Mouse (Mus musculus): ENCODE data around the gene Sult1a1. TPM values are rescaled to one million over a fixed set of nuclear protein-coding genes. Genes with fewer than 3 reads are reported as not detected.
"Not testable (repeated sequence)": the region's sequence is repeated elsewhere in the genome, so short reads cannot be mapped to it uniquely, and the experiment has no call there.

The Sult1a1 gene
- polyA plus RNA-seq, 1 experiment from 2014 or later, result 17.9 TPM

DNA sequence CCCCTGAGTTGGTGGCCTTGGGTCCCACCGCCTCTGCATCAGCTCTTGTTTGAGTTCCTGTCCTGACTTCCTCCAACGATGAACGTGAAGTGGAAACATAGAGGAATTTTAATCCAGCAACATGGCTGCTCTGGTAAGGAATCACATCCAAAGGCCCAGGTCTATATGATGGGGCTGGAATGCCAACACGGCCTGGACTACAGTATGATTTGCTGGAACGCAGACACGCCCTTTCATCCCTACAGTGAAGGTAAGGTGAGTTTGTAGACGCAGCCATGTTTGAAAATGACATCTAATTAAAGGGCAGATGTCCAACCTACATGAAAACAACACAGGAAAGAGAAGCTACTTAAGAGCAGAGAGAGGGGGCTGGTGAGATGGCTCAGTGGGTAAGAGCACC is 17.5 kb upstream of the Sult1a1 start:
- H3K36me3 ChIP-seq (ENCODE audit: control insufficient read depth, insufficient read depth, low read length), result peaks cover 15% of the 10 kb centered on the region
- H3K9me3 ChIP-seq (ENCODE audit: control insufficient read depth, low read length), result no peaks in the 10 kb centered on the region
- no peak overlapping the region for H3K27ac ChIP-seq (replicated peaks; ENCODE audit: low read depth, low read length)
- H3K4me2 ChIP-seq (ENCODE audit: low read depth, low read length), result no peak overlapping the region
- H3K4me3 ChIP-seq (ENCODE audit: low read depth, low read length), result no peak overlapping the region
- H3K9ac ChIP-seq (ENCODE audit: low read depth, low read length), result no peak overlapping the region
- 80% methylated on average over 7 of the region's 7 CpGs for WGBS
- 0 out of 2 replicates have a peak, but pooled peaks cover 5% of the 10 kb centered on the region for H3K4me1 ChIP-seq (ENCODE audit: control insufficient read depth, insufficient read depth, low read length)
- no peak for DNase-seq (ENCODE audit: low spot score)
- ATAC-seq (ENCODE audit: low read depth), result no peak
- H3K27me3 ChIP-seq (replicated peaks; ENCODE audit: control insufficient read depth, insufficient read depth, low read length), result no peaks in the 10 kb centered on the region

DNA sequence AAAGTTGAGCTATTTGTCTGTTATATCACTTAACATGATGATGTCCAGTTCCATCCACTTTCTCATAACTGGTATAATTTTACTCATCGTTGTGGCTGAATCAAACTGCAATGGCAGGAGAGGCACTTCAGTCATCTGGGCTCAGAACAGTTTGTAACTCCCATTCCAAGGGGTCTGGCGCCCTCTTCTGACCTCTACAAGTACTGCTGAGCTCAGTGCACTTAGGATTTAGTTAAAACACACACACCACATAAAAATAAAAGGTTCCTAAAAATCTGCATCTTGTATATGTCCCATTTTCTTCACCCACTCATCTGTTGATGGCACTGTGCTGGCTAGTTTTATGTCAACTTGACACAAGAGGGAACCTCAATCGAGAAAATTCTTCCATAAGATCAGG is 17.0 kb upstream of the Sult1a1 start:
- no peaks in the 10 kb centered on the region for H3K27me3 ChIP-seq (replicated peaks; ENCODE audit: control insufficient read depth, insufficient read depth, low read length)
- H3K4me2 ChIP-seq (ENCODE audit: low read depth, low read length), result no peak overlapping the region
- no peaks in the 10 kb centered on the region for H3K9me3 ChIP-seq (ENCODE audit: control insufficient read depth, low read length)
- DNase-seq (ENCODE audit: low spot score) (peak; percentile 87), ATAC-seq (ENCODE audit: low read depth) (no peak)
- H3K4me3 ChIP-seq (ENCODE audit: low read depth, low read length), result no peak overlapping the region
- H3K4me1 ChIP-seq (ENCODE audit: control insufficient read depth, insufficient read depth, low read length), result 0 out of 2 replicates have a peak, but pooled peaks cover 5% of the 10 kb centered on the region
- H3K9ac ChIP-seq (ENCODE audit: low read depth, low read length), result no peak overlapping the region
- 37% methylated on average over 3 of the region's 3 CpGs for WGBS
- H3K27ac ChIP-seq (replicated peaks; ENCODE audit: low read depth, low read length), result no peak overlapping the region
- peaks cover 15% of the 10 kb centered on the region for H3K36me3 ChIP-seq (ENCODE audit: control insufficient read depth, insufficient read depth, low read length)

GRCm38 (mm10) chr7:126692426-126692825 is 16.2 kb upstream of the Sult1a1 start:
- no peaks in the 10 kb centered on the region for H3K9me3 ChIP-seq (ENCODE audit: control insufficient read depth, low read length)
- no peaks in the 10 kb centered on the region for H3K27me3 ChIP-seq (replicated peaks; ENCODE audit: control insufficient read depth, insufficient read depth, low read length)
- ATAC-seq (ENCODE audit: low read depth), result no peak
- no peak overlapping the region for H3K4me3 ChIP-seq (ENCODE audit: low read depth, low read length)
- H3K9ac ChIP-seq (ENCODE audit: low read depth, low read length), result no peak overlapping the region
- no peak for DNase-seq (ENCODE audit: low spot score)
- H3K27ac ChIP-seq (replicated peaks; ENCODE audit: low read depth, low read length), result no peak overlapping the region
- peaks cover 15% of the 10 kb centered on the region for H3K36me3 ChIP-seq (ENCODE audit: control insufficient read depth, insufficient read depth, low read length)
- WGBS, result 95% methylated on average over 26 of the region's 26 CpGs
- H3K4me1 ChIP-seq (ENCODE audit: control insufficient read depth, insufficient read depth, low read length), result 0 out of 2 replicates have a peak, but pooled peaks cover 5% of the 10 kb centered on the region
- no peak overlapping the region for H3K4me2 ChIP-seq (ENCODE audit: low read depth, low read length)

DNA sequence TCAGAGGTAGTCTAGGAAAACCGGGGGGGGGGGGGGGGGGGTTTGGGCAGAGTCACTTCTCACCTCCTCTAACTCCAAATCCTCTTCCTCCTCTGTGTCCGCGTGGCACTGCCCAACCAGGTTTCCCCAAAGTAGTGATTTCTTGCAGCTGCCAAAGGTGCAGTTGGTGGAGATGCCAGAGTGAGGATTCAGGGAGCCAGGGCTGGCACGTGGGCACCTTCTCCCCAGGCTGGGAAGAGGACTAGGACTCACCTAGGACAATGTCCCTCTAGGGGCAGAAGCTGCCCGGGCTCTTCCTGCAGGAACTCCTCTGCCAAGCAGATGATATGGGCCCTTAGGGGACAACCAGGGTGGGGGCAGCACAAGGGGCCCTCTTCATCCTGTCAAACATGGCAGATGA is 15.4 kb upstream of the Sult1a1 start:
- no peak overlapping the region for H3K9ac ChIP-seq (ENCODE audit: low read depth, low read length)
- H3K4me2 ChIP-seq (ENCODE audit: low read depth, low read length), result no peak overlapping the region
- 0 out of 2 replicates have a peak, but pooled peaks cover 3% of the 10 kb centered on the region for H3K4me1 ChIP-seq (ENCODE audit: control insufficient read depth, insufficient read depth, low read length)
- no peak overlapping the region for H3K27ac ChIP-seq (replicated peaks; ENCODE audit: low read depth, low read length)
- ATAC-seq (ENCODE audit: low read depth) (no peak), DNase-seq (ENCODE audit: low spot score) (no peak)
- no peaks in the 10 kb centered on the region for H3K9me3 ChIP-seq (ENCODE audit: control insufficient read depth, low read length)
- WGBS, result 79% methylated on average over 5 of the region's 5 CpGs
- H3K27me3 ChIP-seq (replicated peaks; ENCODE audit: control insufficient read depth, insufficient read depth, low read length), result no peaks in the 10 kb centered on the region
- H3K36me3 ChIP-seq (ENCODE audit: control insufficient read depth, insufficient read depth, low read length), result peaks cover 15% of the 10 kb centered on the region
- no peak overlapping the region for H3K4me3 ChIP-seq (ENCODE audit: low read depth, low read length)

DNA sequence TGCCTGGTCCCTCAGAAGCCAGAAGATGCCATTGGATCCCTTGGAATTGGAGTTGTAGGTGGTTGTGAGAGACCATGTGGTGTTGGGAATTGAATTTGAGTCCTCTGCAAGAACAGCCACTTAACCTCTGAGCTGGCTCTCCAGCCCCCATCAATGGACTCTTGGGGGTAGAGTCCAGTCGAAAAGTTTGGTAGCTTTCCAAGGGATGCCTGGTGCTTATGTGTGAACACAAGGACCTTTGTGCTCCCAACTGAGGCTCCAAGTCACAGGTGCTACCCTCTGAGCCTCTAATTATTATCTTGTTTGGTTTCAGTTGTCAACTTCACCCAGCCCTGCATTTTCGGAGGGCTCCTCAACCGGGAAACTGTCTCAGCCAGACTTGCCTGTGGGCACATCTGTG is 14.5 kb upstream of the Sult1a1 start:
- ATAC-seq (ENCODE audit: low read depth), result no peak
- Histone ChIP-seq H3K27ac (replicated peaks; ENCODE audit: low read depth, low read length) (no peak overlapping the region), H3K4me1 (ENCODE audit: control insufficient read depth, insufficient read depth, low read length) (no peaks in the 10 kb centered on the region), H3K4me3 (ENCODE audit: low read depth, low read length) (no peak overlapping the region), H3K9ac (ENCODE audit: low read depth, low read length) (no peak overlapping the region), H3K36me3 (ENCODE audit: control insufficient read depth, insufficient read depth, low read length) (peaks cover 15% of the 10 kb centered on the region), H3K4me2 (ENCODE audit: low read depth, low read length) (no peak overlapping the region), H3K27me3 (replicated peaks; ENCODE audit: control insufficient read depth, insufficient read depth, low read length) (no peaks in the 10 kb centered on the region), H3K9me3 (ENCODE audit: control insufficient read depth, low read length) (no peaks in the 10 kb centered on the region)
- DNase-seq (ENCODE audit: low spot score), result no peak
- WGBS, result 77% methylated on average over 3 of the region's 3 CpGs

GRCm38 (mm10) chr7:126689021-126689420 is 12.8 kb upstream of the Sult1a1 start:
- Histone ChIP-seq H3K9me3 (ENCODE audit: control insufficient read depth, low read length) (no peaks in the 10 kb centered on the region), H3K9ac (ENCODE audit: low read depth, low read length) (no peak overlapping the region), H3K27ac (replicated peaks; ENCODE audit: low read depth, low read length) (no peak overlapping the region), H3K4me3 (ENCODE audit: low read depth, low read length) (no peak overlapping the region), H3K4me1 (ENCODE audit: control insufficient read depth, insufficient read depth, low read length) (no peaks in the 10 kb centered on the region), H3K36me3 (ENCODE audit: control insufficient read depth, insufficient read depth, low read length) (peaks cover 15% of the 10 kb centered on the region), H3K4me2 (ENCODE audit: low read depth, low read length) (no peak overlapping the region), H3K27me3 (replicated peaks; ENCODE audit: control insufficient read depth, insufficient read depth, low read length) (no peaks in the 10 kb centered on the region)
- no peak for DNase-seq (ENCODE audit: low spot score)
- ATAC-seq (ENCODE audit: low read depth), result no peak
- 68% methylated on average over 3 of the region's 3 CpGs for WGBS

- H3K27me3 ChIP-seq (replicated peaks; ENCODE audit: control insufficient read depth, insufficient read depth, low read length); ATAC-seq (ENCODE audit: low read depth); DNase-seq (ENCODE audit: low spot score); H3K4me2 ChIP-seq (ENCODE audit: low read depth, low read length); H3K4me3 ChIP-seq (ENCODE audit: low read depth, low read length); H3K4me1 ChIP-seq (ENCODE audit: control insufficient read depth, insufficient read depth, low read length); H3K9me3 ChIP-seq (ENCODE audit: control insufficient read depth, low read length); H3K27ac ChIP-seq (replicated peaks; ENCODE audit: low read depth, low read length); H3K9ac ChIP-seq (ENCODE audit: low read depth, low read length): not testable (repeated sequence)
- peaks cover 15% of the 10 kb centered on the region for H3K36me3 ChIP-seq (ENCODE audit: control insufficient read depth, insufficient read depth, low read length)
- 64% methylated on average over 4 of the region's 4 CpGs for WGBS
These were observed 11.9 kb upstream of the Sult1a1 start for GRCm38 (mm10) chr7:126688156-126688555.

DNA sequence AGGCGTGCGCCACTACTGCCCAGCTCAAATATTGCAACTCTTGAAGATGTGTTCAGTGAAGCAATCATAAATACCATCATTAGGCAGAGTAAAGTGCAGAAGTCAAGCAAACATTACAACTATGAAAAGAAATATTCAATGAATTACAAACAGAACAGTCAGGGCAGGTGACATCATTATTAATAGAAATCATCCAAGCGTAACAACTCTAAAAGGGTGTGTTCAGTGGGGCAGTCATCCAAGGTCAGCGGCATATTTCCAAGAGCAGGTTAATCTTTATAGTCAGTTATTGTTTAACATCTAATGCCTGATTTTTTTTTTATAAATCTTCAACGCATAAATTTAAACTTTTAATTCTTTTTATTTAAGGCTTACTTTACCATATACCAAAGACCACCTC is 5.0 kb upstream of the Sult1a1 start:
- no peaks in the 10 kb centered on the region for H3K4me1 ChIP-seq (ENCODE audit: control insufficient read depth, insufficient read depth, low read length)
- no peak for ATAC-seq (ENCODE audit: low read depth)
- H3K27ac ChIP-seq (replicated peaks; ENCODE audit: low read depth, low read length), result no peak overlapping the region
- H3K4me3 ChIP-seq (ENCODE audit: low read depth, low read length), result no peak overlapping the region
- no peak for DNase-seq (ENCODE audit: low spot score)
- H3K27me3 ChIP-seq (replicated peaks; ENCODE audit: control insufficient read depth, insufficient read depth, low read length), result no peaks in the 10 kb centered on the region
- 92% methylated on average over 5 of the region's 5 CpGs for WGBS
- H3K4me2 ChIP-seq (ENCODE audit: low read depth, low read length), result no peak overlapping the region
- no peak overlapping the region for H3K9ac ChIP-seq (ENCODE audit: low read depth, low read length)
- 0 out of 2 replicates have a peak, but pooled peaks cover 6% of the 10 kb centered on the region for H3K36me3 ChIP-seq (ENCODE audit: control insufficient read depth, insufficient read depth, low read length)
- H3K9me3 ChIP-seq (ENCODE audit: control insufficient read depth, low read length), result no peaks in the 10 kb centered on the region

DNA sequence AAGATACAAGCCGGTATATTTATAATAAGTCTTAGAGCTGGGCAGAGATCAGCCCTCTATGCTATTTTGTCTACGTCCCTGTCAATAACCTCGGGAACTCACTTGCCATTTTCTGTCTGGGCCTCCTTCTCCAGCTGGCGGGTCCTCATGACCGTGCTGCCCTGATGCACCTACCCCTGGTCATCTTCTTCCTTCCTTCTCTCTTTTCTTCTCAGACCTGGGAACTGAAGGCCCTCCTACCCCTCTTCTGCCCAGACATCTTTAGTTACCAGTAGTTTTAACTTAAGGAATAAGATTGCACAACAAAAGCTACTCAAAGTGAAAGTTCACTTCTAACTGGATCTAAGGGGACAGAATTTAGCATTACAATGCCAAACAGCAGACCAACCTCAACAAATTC is 3.5 kb upstream of the Sult1a1 start:
- Histone ChIP-seq H3K9me3 (ENCODE audit: control insufficient read depth, low read length) (no peaks in the 10 kb centered on the region), H3K9ac (ENCODE audit: low read depth, low read length) (no peak overlapping the region), H3K36me3 (ENCODE audit: control insufficient read depth, insufficient read depth, low read length) (0 out of 2 replicates have a peak, but pooled peaks cover 6% of the 10 kb centered on the region), H3K4me1 (ENCODE audit: control insufficient read depth, insufficient read depth, low read length) (no peaks in the 10 kb centered on the region), H3K27me3 (replicated peaks; ENCODE audit: control insufficient read depth, insufficient read depth, low read length) (no peaks in the 10 kb centered on the region), H3K27ac (replicated peaks; ENCODE audit: low read depth, low read length) (no peak overlapping the region), H3K4me2 (ENCODE audit: low read depth, low read length) (no peak overlapping the region), H3K4me3 (ENCODE audit: low read depth, low read length) (no peak overlapping the region)
- WGBS, result 88% methylated on average over 5 of the region's 5 CpGs
- ATAC-seq (ENCODE audit: low read depth), result no peak
- DNase-seq (ENCODE audit: low spot score), result no peak

All from embryonic facial prominence, embryonic 14.5 days (tissue).